Mouse (Mus musculus): ENCODE data around the gene Ptbp3. TPM values are rescaled to one million over a fixed set of nuclear protein-coding genes. Genes with fewer than 3 reads are reported as not detected.

The Ptbp3 gene
- polyA plus RNA-seq, 1 experiment, result 4.6 TPM

DNA sequence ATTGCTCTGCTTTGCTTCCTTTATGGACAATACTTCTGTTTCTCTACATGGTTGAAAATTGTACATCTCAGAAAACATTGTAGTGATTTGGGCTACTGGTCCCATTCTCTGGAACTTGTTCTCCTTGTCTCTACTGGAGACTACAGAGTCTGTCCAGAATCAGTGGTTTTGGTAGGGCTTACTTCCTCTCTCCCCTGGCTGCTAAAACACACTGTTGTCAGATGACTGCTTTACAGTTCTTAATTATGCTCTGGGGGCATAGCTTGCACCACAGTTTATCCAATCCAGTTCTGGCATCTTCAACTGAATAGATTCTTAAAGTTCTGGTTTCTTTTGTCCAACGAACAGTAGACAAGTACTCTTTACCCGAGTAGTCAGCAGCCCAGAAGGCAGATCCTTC lies 83.7 kb downstream of the Ptbp3 start:
- Histone ChIP-seq H3K4me3 (replicated peaks) (no peak overlapping the region), H3K9me3 (ENCODE audit: control insufficient read depth, low read length) (no peaks in the 10 kb centered on the region), H3K4me1 (ENCODE audit: control insufficient read depth) (peaks cover 6% of the 10 kb centered on the region; the same call in 1 of the 2 replicates), H3K36me3 (ENCODE audit: control insufficient read depth) (peaks cover 10% of the 10 kb centered on the region), H3K27me3 (ENCODE audit: control insufficient read depth) (no peaks in the 10 kb centered on the region)
- TF ChIP-seq TAL1 (IDR thresholded peaks at IDR 0.05; ENCODE audit: low read length) (no peak), GATA1 (IDR thresholded peaks at IDR 0.05; ENCODE audit: low read length) (no peak)

DNA sequence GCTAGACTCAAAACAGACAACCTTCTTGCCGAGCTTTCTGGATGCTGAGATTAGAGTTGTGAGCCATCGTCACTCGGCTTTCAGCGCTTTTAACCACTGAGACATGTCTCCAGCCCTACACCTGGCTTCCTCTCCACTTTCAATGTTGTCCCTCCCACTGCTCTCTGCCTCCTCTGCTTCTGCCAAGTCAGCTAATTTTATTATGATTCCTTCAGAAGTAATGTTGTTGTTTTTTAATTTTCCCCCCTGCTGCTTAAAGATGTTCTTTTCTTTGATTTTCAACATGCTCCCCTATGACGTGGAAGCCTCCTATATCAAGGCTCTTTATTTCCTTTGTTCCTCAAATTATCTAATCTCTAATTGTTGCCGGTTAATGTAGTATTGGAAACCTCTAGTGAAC lies 84.5 kb downstream of the Ptbp3 start:
- Histone ChIP-seq H3K4me3 (replicated peaks) (no peak overlapping the region), H3K4me1 (ENCODE audit: control insufficient read depth) (peaks cover 2% of the 10 kb centered on the region; the same call in 1 of the 2 replicates), H3K36me3 (ENCODE audit: control insufficient read depth) (peaks cover 5% of the 10 kb centered on the region), H3K9me3 (ENCODE audit: control insufficient read depth, low read length) (no peaks in the 10 kb centered on the region), H3K27me3 (ENCODE audit: control insufficient read depth) (no peaks in the 10 kb centered on the region)
- no peak for TF ChIP-seq GATA1 (IDR thresholded peaks at IDR 0.05; ENCODE audit: low read length)
- no peak for TF ChIP-seq TAL1 (IDR thresholded peaks at IDR 0.05; ENCODE audit: low read length)

DNA sequence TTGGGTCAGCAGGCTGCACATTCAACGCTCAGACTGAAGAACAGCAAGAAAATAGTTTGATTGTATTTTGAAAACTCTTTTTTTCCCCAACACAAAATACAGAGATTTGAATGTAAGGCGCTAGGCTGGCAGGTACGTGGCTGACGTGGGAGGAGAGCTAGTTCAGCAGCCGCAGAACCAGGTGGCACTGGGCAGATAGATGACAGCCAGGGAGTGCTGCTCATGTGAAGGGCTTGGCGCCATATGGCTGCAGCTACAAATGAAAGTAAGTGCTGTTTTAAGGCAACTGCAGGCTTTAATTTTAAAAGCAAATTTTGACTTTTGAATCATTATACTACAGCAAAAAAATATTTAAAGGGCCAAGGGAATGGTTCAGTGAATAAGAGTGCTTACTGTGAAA lies 86.7 kb downstream of the Ptbp3 start:
- H3K4me3 ChIP-seq (replicated peaks), result no peak overlapping the region
- H3K4me1 ChIP-seq (ENCODE audit: control insufficient read depth), result peaks cover 3% of the 10 kb centered on the region; the same call in 1 of the 2 replicates
- no peaks in the 10 kb centered on the region for H3K27me3 ChIP-seq (ENCODE audit: control insufficient read depth)
- H3K36me3 ChIP-seq (ENCODE audit: control insufficient read depth), result peaks cover 4% of the 10 kb centered on the region; the same call in 1 of the 2 replicates
- TF ChIP-seq TAL1 (IDR thresholded peaks at IDR 0.05; ENCODE audit: low read length), result no peak
- TF ChIP-seq GATA1 (IDR thresholded peaks at IDR 0.05; ENCODE audit: low read length), result no peak
- H3K9me3 ChIP-seq (ENCODE audit: control insufficient read depth, low read length), result no peaks in the 10 kb centered on the region

DNA sequence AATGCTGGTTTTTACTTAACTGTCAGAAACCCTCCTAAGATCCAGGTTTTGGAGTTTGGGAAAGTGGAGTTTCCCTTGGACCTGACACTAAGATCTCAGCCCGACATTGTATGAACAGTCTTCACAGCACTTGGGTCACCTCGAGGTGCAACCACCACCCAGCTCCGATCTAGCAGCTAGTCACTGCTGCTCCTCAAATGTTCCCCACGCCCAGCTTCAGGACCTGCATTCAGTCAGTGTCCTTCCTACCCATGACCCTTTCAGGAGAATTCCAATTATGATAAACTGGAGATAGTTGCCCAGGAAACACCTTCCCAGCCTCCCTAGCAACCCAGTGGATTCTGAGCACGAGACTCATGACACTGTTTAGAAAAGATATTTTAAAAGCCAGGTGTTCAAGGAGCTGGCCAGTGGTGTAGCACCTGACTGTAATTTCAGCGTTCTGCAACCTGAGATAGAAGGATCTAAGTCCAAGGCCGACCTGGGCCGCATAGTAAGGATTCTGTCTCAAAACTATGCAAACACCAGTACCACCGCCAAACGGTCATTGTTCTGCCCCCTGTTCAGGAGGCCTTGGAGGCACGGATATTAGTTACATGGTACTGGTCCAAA lies 87.9 kb downstream of the Ptbp3 start:
- no peak for TF ChIP-seq GATA1 (IDR thresholded peaks at IDR 0.05; ENCODE audit: low read length)
- no peak for TF ChIP-seq TAL1 (IDR thresholded peaks at IDR 0.05; ENCODE audit: low read length)

DNA sequence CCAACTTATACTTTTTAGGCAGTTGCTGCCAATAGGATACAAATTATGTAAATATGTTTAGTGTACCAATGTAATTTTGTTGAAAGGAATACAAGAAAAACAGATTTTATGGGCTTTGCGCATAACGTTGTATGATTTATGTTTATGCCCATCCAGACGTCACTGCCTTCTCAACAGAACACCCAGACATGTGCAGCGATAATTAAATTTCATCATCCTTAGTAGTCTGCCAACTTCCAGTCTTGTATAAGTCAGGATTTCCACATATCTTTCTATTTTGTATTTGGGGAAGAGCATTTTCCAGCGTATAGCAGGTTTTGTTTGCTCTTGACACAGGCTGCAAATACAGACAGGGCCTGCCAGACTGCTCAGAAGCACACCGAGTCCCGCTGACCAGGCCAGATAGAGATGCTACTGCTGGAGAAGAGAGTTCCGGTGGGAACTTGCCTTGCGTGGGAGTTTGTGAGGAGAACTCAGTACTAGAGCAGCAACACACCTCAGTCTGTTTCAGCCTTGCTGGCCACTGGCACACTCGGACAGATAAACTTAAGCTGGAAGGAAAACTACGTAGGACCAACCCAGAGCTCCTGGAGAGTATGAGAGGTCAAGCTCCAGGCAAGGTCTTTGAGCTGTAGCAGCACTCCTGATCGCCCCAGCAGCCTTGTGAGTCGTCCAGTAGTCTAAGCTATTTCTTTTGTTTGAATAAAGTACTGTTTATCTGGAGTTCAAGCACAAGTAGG lies 89.8 kb downstream of the Ptbp3 start:
- H3K4me1 ChIP-seq (ENCODE audit: control insufficient read depth), result peaks cover 3% of the 10 kb centered on the region; the same call in 1 of the 2 replicates
- H3K4me3 ChIP-seq (replicated peaks), result no peak overlapping the region
- H3K27me3 ChIP-seq (ENCODE audit: control insufficient read depth), result no peaks in the 10 kb centered on the region
- H3K9me3 ChIP-seq (ENCODE audit: control insufficient read depth, low read length), result no peaks in the 10 kb centered on the region
- H3K36me3 ChIP-seq (ENCODE audit: control insufficient read depth), result no peaks in the 10 kb centered on the region
- TF ChIP-seq TAL1 (IDR thresholded peaks at IDR 0.05; ENCODE audit: low read length) (no peak), GATA1 (IDR thresholded peaks at IDR 0.05; ENCODE audit: low read length) (no peak)

More for the DNA sequence above, 87.9 kb downstream of the Ptbp3 start:
- peaks cover 3% of the 10 kb centered on the region; the same call in 1 of the 2 replicates for H3K4me1 ChIP-seq (ENCODE audit: control insufficient read depth)
- H3K9me3 ChIP-seq (ENCODE audit: control insufficient read depth, low read length), result no peaks in the 10 kb centered on the region
- no peak overlapping the region for H3K4me3 ChIP-seq (replicated peaks)
- no peaks in the 10 kb centered on the region for H3K27me3 ChIP-seq (ENCODE audit: control insufficient read depth)
- H3K36me3 ChIP-seq (ENCODE audit: control insufficient read depth), result no peaks in the 10 kb centered on the region

DNA sequence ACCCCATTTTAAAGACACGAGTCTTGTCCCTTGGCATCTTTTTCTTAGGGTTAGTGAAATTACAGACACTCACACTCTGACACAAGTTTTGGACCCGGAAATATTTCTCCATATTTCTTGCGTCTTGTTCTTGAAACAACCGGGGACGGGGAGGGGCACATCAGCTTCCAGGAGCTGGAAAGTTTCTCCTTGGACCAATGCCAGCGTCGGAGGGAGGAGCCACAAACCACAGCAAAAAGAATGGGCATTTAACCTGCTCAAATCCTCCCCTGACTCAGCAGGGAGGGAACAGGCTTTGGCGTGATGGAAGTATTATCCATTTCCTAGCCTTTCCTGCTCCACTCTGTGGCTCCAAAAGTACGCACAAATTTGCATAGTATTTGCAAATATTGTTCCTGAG lies 91.2 kb downstream of the Ptbp3 start:
- Histone ChIP-seq H3K4me3 (replicated peaks) (no peak overlapping the region), H3K9me3 (ENCODE audit: control insufficient read depth, low read length) (no peaks in the 10 kb centered on the region), H3K36me3 (ENCODE audit: control insufficient read depth) (no peaks in the 10 kb centered on the region), H3K4me1 (ENCODE audit: control insufficient read depth) (peaks cover 3% of the 10 kb centered on the region; the same call in 1 of the 2 replicates), H3K27me3 (ENCODE audit: control insufficient read depth) (no peaks in the 10 kb centered on the region)
- TF ChIP-seq TAL1 (IDR thresholded peaks at IDR 0.05; ENCODE audit: low read length) (no peak), GATA1 (IDR thresholded peaks at IDR 0.05; ENCODE audit: low read length) (no peak)

DNA sequence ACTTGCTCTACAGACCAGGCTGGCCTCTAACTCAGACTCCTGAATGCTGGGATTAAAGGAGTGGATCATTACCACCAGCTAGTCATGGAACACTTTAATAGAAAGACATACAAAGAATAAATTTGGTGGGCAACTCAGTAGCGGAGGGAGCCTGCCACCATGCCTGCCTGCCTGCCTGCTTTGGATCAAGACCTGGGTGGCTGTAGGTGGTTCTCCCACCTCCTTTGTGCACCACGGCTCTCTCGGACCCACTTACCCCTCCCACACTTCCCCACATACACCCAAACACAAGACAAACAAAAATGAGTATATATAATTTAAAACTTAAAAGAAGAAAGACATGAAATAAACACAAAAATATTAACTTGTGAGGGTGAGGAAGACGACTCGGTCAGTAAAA lies 92.1 kb downstream of the Ptbp3 start:
- TF ChIP-seq TAL1 (IDR thresholded peaks at IDR 0.05; ENCODE audit: low read length), result no peak
- TF ChIP-seq GATA1 (IDR thresholded peaks at IDR 0.05; ENCODE audit: low read length), result no peak
- no peaks in the 10 kb centered on the region for H3K9me3 ChIP-seq (ENCODE audit: control insufficient read depth, low read length)
- no peaks in the 10 kb centered on the region for H3K36me3 ChIP-seq (ENCODE audit: control insufficient read depth)
- no peaks in the 10 kb centered on the region for H3K27me3 ChIP-seq (ENCODE audit: control insufficient read depth)
- H3K4me1 ChIP-seq (ENCODE audit: control insufficient read depth), result peaks cover 3% of the 10 kb centered on the region; the same call in 1 of the 2 replicates
- no peak overlapping the region for H3K4me3 ChIP-seq (replicated peaks)

DNA sequence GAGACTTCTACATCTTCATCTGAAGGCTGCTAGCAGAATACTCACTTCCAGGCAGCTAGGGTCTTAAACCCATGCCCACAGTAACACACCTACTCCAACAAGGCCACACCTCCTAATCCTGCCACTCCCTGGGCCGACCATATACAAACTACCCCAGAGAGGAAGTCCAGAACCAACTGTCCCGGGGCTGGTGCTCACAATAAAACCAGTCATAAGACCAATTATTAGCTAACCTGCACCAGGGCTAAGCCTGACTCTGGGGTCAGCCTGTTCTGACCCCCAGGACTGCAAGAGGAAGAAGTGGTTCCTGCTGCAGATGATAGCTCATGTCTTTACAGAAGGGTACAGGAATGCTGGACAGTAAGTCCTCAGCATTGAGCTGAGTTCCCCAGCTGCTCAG lies 93.7 kb downstream of the Ptbp3 start:
- Histone ChIP-seq H3K4me1 (ENCODE audit: control insufficient read depth) (peaks cover 1% of the 10 kb centered on the region; the same call in 1 of the 2 replicates), H3K27me3 (ENCODE audit: control insufficient read depth) (no peaks in the 10 kb centered on the region), H3K36me3 (ENCODE audit: control insufficient read depth) (no peaks in the 10 kb centered on the region), H3K9me3 (ENCODE audit: control insufficient read depth, low read length) (no peaks in the 10 kb centered on the region), H3K4me3 (replicated peaks) (no peak overlapping the region)
- TF ChIP-seq TAL1 (IDR thresholded peaks at IDR 0.05; ENCODE audit: low read length), result no peak
- no peak for TF ChIP-seq GATA1 (IDR thresholded peaks at IDR 0.05; ENCODE audit: low read length)

DNA sequence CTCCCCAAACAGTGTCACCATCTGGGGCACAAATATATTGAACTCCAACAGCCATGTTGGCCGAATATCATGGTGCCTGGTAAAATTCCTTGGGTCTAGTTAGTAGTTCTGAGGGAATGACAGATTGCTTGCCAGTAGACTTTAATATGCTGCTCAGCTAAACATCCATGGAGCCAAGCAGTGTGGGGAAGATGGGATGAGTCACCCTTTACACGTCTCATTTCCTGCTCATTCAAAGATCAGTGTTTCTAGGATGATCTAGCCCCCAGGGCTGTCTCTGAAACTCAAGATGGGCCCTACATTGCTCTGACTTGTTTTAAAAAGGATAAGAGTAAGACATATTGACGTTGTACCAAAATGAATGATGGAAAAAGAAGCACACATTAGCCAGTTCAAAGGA lies 95.1 kb downstream of the Ptbp3 start:
- Histone ChIP-seq H3K36me3 (ENCODE audit: control insufficient read depth) (no peaks in the 10 kb centered on the region), H3K9me3 (ENCODE audit: control insufficient read depth, low read length) (no peaks in the 10 kb centered on the region), H3K4me3 (replicated peaks) (no peak overlapping the region), H3K27me3 (ENCODE audit: control insufficient read depth) (no peaks in the 10 kb centered on the region), H3K4me1 (ENCODE audit: control insufficient read depth) (peaks cover 3% of the 10 kb centered on the region)
- TF ChIP-seq TAL1 (IDR thresholded peaks at IDR 0.05; ENCODE audit: low read length), result no peak
- TF ChIP-seq GATA1 (IDR thresholded peaks at IDR 0.05; ENCODE audit: low read length), result no peak

Measured in erythroblast, embryonic 14.5 days (primary cell).